In genomic region chr2:122312722-122313417, GRCm38 (mm10) we compare ENCODE assay signal across 8 mouse cellular contexts. TPM values are rescaled to one million over a fixed set of nuclear protein-coding genes. Genes with fewer than 3 reads are reported as not detected.
DNase-seq lines count a peak whose midpoint lies in the region; ATAC-seq and TF ChIP-seq lines count a peak whose summit lies in the region.

No protein-coding gene starts in this region.

- WGBS in intestine, embryonic 16.5 days = 2% methylated on average over 27 of the region's 27 CpGs
- 3% methylated on average over 27 of the region's 27 CpGs for WGBS in liver, embryonic 15.5 days (ENCODE audit: insufficient replicate concordance)
- 3% methylated on average over 27 of the region's 27 CpGs for WGBS in neural tube, embryonic 11.5 days
- WGBS in thymus, adult 2 months = 8% methylated on average over 27 of the region's 27 CpGs

- H3K4me1 ChIP-seq in intestine, embryonic 16.5 days (ENCODE audit: control insufficient read depth, insufficient read depth, low read length) = peaks cover 9% of the 10 kb centered on the region; the same call in 1 of the 2 replicates
- H3K4me1 ChIP-seq in liver, embryonic 15.5 days (replicated peaks) = no peaks in the 10 kb centered on the region
- no peaks in the 10 kb centered on the region for H3K4me1 ChIP-seq in neural tube, embryonic 11.5 days (ENCODE audit: control insufficient read depth, insufficient read depth, low read length)
- H3K4me1 ChIP-seq in thymus, adult 2 months (replicated peaks; ENCODE audit: control insufficient read depth, insufficient read depth, low read length) = peaks cover 8% of the 10 kb centered on the region

- TF ChIP-seq CTCF in thymus, adult 2 months (IDR thresholded peaks at IDR 0.05; ENCODE audit: borderline replicate concordance, control insufficient read depth, extremely low read depth, insufficient read depth, low read length, poor library complexity) = peak; percentile 55; the same call in 1 of the 2 replicates

- no peaks in the 10 kb centered on the region for H3K36me3 ChIP-seq in intestine, embryonic 16.5 days (ENCODE audit: control insufficient read depth, insufficient read depth, low read length)
- H3K36me3 ChIP-seq in liver, embryonic 15.5 days (replicated peaks) = no peaks in the 10 kb centered on the region
- no peaks in the 10 kb centered on the region for H3K36me3 ChIP-seq in neural tube, embryonic 11.5 days (ENCODE audit: control insufficient read depth, insufficient read depth, low read length)
- H3K36me3 ChIP-seq in thymus, adult 2 months (ENCODE audit: control insufficient read depth, insufficient read depth, low read length) = no peaks in the 10 kb centered on the region

- H3K27ac ChIP-seq in intestine, embryonic 16.5 days (ENCODE audit: low read length) = no peak overlapping the region
- H3K27ac ChIP-seq in liver, embryonic 15.5 days (replicated peaks) = no peak overlapping the region
- no peak overlapping the region for H3K27ac ChIP-seq in neural tube, embryonic 11.5 days (ENCODE audit: low read depth, low read length)
- no peak overlapping the region for H3K27ac ChIP-seq in thymus, adult 2 months (ENCODE audit: control insufficient read depth, insufficient read depth, low read length)

- no peaks in the 10 kb centered on the region for H3K9me3 ChIP-seq in intestine, embryonic 16.5 days (ENCODE audit: control insufficient read depth, low read length)
- H3K9me3 ChIP-seq in liver, embryonic 15.5 days (replicated peaks) = no peaks in the 10 kb centered on the region
- H3K9me3 ChIP-seq in neural tube, embryonic 11.5 days (ENCODE audit: control insufficient read depth, low read length) = no peaks in the 10 kb centered on the region

- H3K4me3 ChIP-seq in intestine, embryonic 16.5 days (ENCODE audit: low read length) = peak overlapping the region; percentile 41
- no peak overlapping the region for H3K4me3 ChIP-seq in liver, embryonic 15.5 days (replicated peaks)
- H3K4me3 ChIP-seq in neural tube, embryonic 11.5 days (ENCODE audit: low read depth, low read length) = peak overlapping the region; percentile 6
- no peak overlapping the region for H3K4me3 ChIP-seq in thymus, adult 2 months (ENCODE audit: control insufficient read depth, insufficient read depth, low read length)

- peaks cover 29% of the 10 kb centered on the region for H3K27me3 ChIP-seq in intestine, embryonic 16.5 days (replicated peaks; ENCODE audit: control insufficient read depth, insufficient read depth, low read length)
- peaks cover 92% of the 10 kb centered on the region for H3K27me3 ChIP-seq in liver, embryonic 15.5 days
- peaks cover 22% of the 10 kb centered on the region for H3K27me3 ChIP-seq in neural tube, embryonic 11.5 days (ENCODE audit: control insufficient read depth, insufficient read depth, low read length)
- peaks cover 10% of the 10 kb centered on the region for H3K27me3 ChIP-seq in thymus, adult 2 months (ENCODE audit: control insufficient read depth, insufficient read depth, low read length)

- H3K4me2 ChIP-seq in intestine, embryonic 16.5 days (ENCODE audit: low read depth, low read length) = peak overlapping the region; percentile 57
- H3K4me2 ChIP-seq in liver, embryonic 15.5 days = peak overlapping the region; percentile 41
- H3K4me2 ChIP-seq in neural tube, embryonic 11.5 days (ENCODE audit: low read depth) = peak overlapping the region; percentile 9; the same call in 1 of the 2 replicates

- no peak for TF ChIP-seq POLR2A in thymus, adult 2 months (IDR thresholded peaks at IDR 0.05; ENCODE audit: control insufficient read depth, extremely low read depth, insufficient read depth, low read length, poor library complexity)

- H3K9ac ChIP-seq in intestine, embryonic 16.5 days (ENCODE audit: low read depth, low read length) = 0 out of 2 replicates have a peak overlapping the region, but pooled peaks have one; percentile 32
- H3K9ac ChIP-seq in liver, embryonic 15.5 days = no peak overlapping the region
- no peak overlapping the region for H3K9ac ChIP-seq in neural tube, embryonic 11.5 days (ENCODE audit: low read length)

- peak; percentile 53 for ATAC-seq in intestine, embryonic 16.5 days
- ATAC-seq in liver, embryonic 15.5 days (ENCODE audit: insufficient read depth) = no peak
- ATAC-seq in neural tube, embryonic 11.5 days (ENCODE audit: insufficient read depth, low FRiP score, low TSS enrichment) = peak; percentile 60; the same call in 1 of the 2 replicates

- DNase-seq in B cell, adult 2 months = peak; percentile 79 to 81
- DNase-seq in T-cell, adult 2 months (ENCODE audit: low spot score) = peak; percentile 48
- DNase-seq in embryo, embryonic 10 days (ENCODE audit: low spot score) = peak; percentile 88
- DNase-seq in gastrocnemius, postnatal 4 days (ENCODE audit: low spot score in 2 of 2) = peak; percentile 52 to 67
- DNase-seq in neural tube, embryonic 11.5 days (ENCODE audit: low spot score) = peak; percentile 73
- DNase-seq in thymus, adult 2 months = peak; percentile 75

RNA-seq across cellular contexts. Expression of gene Duoxa1, which starts 0.7 kb away (rescaled TPM):
- total RNA-seq in gastrocnemius, postnatal 4 days (2021) = 1 to 10 TPM; 1.2 TPM
- not detected in 2 replicates for polyA plus RNA-seq in intestine, embryonic 16.5 days (2015; fragmentation: Nextera tagmentation; extraction: Ambion mirVana)
- polyA plus RNA-seq in liver, embryonic 15.5 days (2015; fragmentation: Nextera tagmentation; extraction: Ambion mirVana) = not detected in 2 replicates
- not detected in 2 replicates for polyA plus RNA-seq in neural tube, embryonic 11.5 days (2014; fragmentation: Nextera tagmentation; extraction: Ambion mirVana)
- 3.5 and 5.3 TPM in 2 replicates for polyA plus RNA-seq in thymus, adult 2 months (2012; rRNA removed)

RNA-seq across cellular contexts. Expression of gene Duox1, which starts 2.6 kb away (rescaled TPM):
- total RNA-seq in gastrocnemius, postnatal 4 days (2021) = under 1 TPM; 0.37 to 0.49 TPM
- polyA plus RNA-seq in intestine, embryonic 16.5 days (2015; fragmentation: Nextera tagmentation; extraction: Ambion mirVana) = 0.06 TPM in 1 of 2 replicates, not detected in the other
- polyA plus RNA-seq in liver, embryonic 15.5 days (2015; fragmentation: Nextera tagmentation; extraction: Ambion mirVana) = not detected in 2 replicates
- polyA plus RNA-seq in neural tube, embryonic 11.5 days (2014; fragmentation: Nextera tagmentation; extraction: Ambion mirVana) = 0.07 and 0.11 TPM in 2 replicates
- 0.26 and 0.42 TPM in 2 replicates for polyA plus RNA-seq in thymus, adult 2 months (2012; rRNA removed)

RNA-seq across cellular contexts. Expression of gene Duoxa2, which starts 14.2 kb away (rescaled TPM):
- not detected for total RNA-seq in gastrocnemius, postnatal 4 days (2021)
- polyA plus RNA-seq in intestine, embryonic 16.5 days (2015; fragmentation: Nextera tagmentation; extraction: Ambion mirVana) = 0.16 and 0.24 TPM in 2 replicates
- not detected in 2 replicates for polyA plus RNA-seq in liver, embryonic 15.5 days (2015; fragmentation: Nextera tagmentation; extraction: Ambion mirVana)
- polyA plus RNA-seq in neural tube, embryonic 11.5 days (2014; fragmentation: Nextera tagmentation; extraction: Ambion mirVana) = 0.19 TPM in 1 of 2 replicates, not detected in the other
- 0.27 and 0.71 TPM in 2 replicates for polyA plus RNA-seq in thymus, adult 2 months (2012; rRNA removed)

RNA-seq across cellular contexts. Expression of gene Duox2, which starts 14.6 kb away (rescaled TPM):
- under 1 TPM; 0.34 to 0.86 TPM for total RNA-seq in gastrocnemius, postnatal 4 days (2021)
- 0.06 and 0.07 TPM in 2 replicates for polyA plus RNA-seq in intestine, embryonic 16.5 days (2015; fragmentation: Nextera tagmentation; extraction: Ambion mirVana)
- polyA plus RNA-seq in liver, embryonic 15.5 days (2015; fragmentation: Nextera tagmentation; extraction: Ambion mirVana) = not detected in 2 replicates
- 0.04 TPM in 1 of 2 replicates, not detected in the other for polyA plus RNA-seq in neural tube, embryonic 11.5 days (2014; fragmentation: Nextera tagmentation; extraction: Ambion mirVana)
- 0.19 and 0.48 TPM in 2 replicates for polyA plus RNA-seq in thymus, adult 2 months (2012; rRNA removed)

RNA-seq across cellular contexts. Expression of gene Shf, which starts 56.1 kb away (rescaled TPM):
- 10 to 100 TPM; 11.9 to 12.2 TPM for total RNA-seq in gastrocnemius, postnatal 4 days (2021)
- polyA plus RNA-seq in intestine, embryonic 16.5 days (2015; fragmentation: Nextera tagmentation; extraction: Ambion mirVana) = 1.9 and 2.2 TPM in 2 replicates
- polyA plus RNA-seq in liver, embryonic 15.5 days (2015; fragmentation: Nextera tagmentation; extraction: Ambion mirVana) = 1.1 and 1.2 TPM in 2 replicates
- polyA plus RNA-seq in neural tube, embryonic 11.5 days (2014; fragmentation: Nextera tagmentation; extraction: Ambion mirVana) = 12.9 and 13.8 TPM in 2 replicates
- 36.3 and 41.9 TPM in 2 replicates for polyA plus RNA-seq in thymus, adult 2 months (2012; rRNA removed)

Comparison
In these comparisons a context has a peak if more than half of its experiments do, and no peak if none do; other contexts are left out.
1. H3K4me3 ChIP-seq: peak in intestine, embryonic 16.5 days (single experiment) and neural tube, embryonic 11.5 days (single experiment); none in liver, embryonic 15.5 days (single experiment) and thymus, adult 2 months (single experiment).
2. Peak in every context shown above with its lines, with median percentiles within 50 percentile points of each other: DNase-seq and H3K4me2 ChIP-seq.